Mouse (Mus musculus): ENCODE measurements around the gene Susd1. TPM values are rescaled to one million over a fixed set of nuclear protein-coding genes. Genes with fewer than 3 reads are reported as not detected.

Gene Susd1
- total and polyA plus RNA-seq, 3 experiments = 1.6 to 6.1 (median 4.1) TPM

GRCm38 (mm10) chr4:59338896-59339535 lies 99.4 kb downstream of the Susd1 start:
- Histone ChIP-seq H3K9me3 (replicated peaks; ENCODE audit: low read length) (no peaks in the 10 kb centered on the region), H3K27ac (ENCODE audit: insufficient read depth, low read depth) (no peak overlapping the region), H3K36me3 (replicated peaks in 1 of 2; ENCODE audit: control insufficient read depth in 1 of 2, insufficient read depth in 1 of 2, low read length in 1 of 2) (no peaks in the 10 kb centered on the region), H3K4me3 (replicated peaks in 1 of 3; ENCODE audit: low read depth in 2 of 3, low read length in 2 of 3, poor library complexity in 1 of 3) (no peak overlapping the region), H3K79me2 (replicated peaks; ENCODE audit: control insufficient read depth, extremely low read depth, insufficient read depth, poor library complexity, severe bottlenecking) (no peaks in the 10 kb centered on the region), H3K27me3 (replicated peaks) (no peaks in the 10 kb centered on the region), H3K4me2 (ENCODE audit: insufficient read depth, low read depth, poor library complexity, severe bottlenecking) (no peak overlapping the region), H3K4me1 (ENCODE audit: control insufficient read depth in 1 of 2, insufficient read depth in 2 of 2) (peaks cover 8 to 50% of the 10 kb centered on the region in 2 experiments), H3K9ac (ENCODE audit: insufficient read depth, low read depth) (no peak overlapping the region)
- dilution Hi-C loops (cut with MboI; ENCODE audit: extremely low pct_ligation_motif_present, extremely low pct_unique_long_range_greater_than_20kb, low sequenced_read_pairs) (no loop called here), in situ Hi-C loops (cut with MboI; ENCODE audit: low pct_ligation_motif_present, low pct_unique_long_range_greater_than_20kb, low sequenced_read_pairs) (loop anchor here (25.0 kb wide), 2 partner anchors 152 to 227 kb away; partner anchors contain the start of gene Ugcg)
- TF ChIP-seq TCF12 (IDR thresholded peaks at IDR 0.05; ENCODE audit: low read depth, low read length) (no peak), JUND (conservative IDR thresholded peaks at IDR 0.05; ENCODE audit: low read depth, low read length) (no peak), ZC3H11A (IDR thresholded peaks at IDR 0.05; ENCODE audit: low read depth, low read length) (no peak), SIN3A (IDR thresholded peaks at IDR 0.05; ENCODE audit: low read length) (no peak), ZKSCAN1 (IDR thresholded peaks at IDR 0.05; ENCODE audit: borderline replicate concordance, low read depth, low read length) (no peak), POLR2A (IDR thresholded peaks at IDR 0.05; ENCODE audit: low read depth, low read length) (no peak), MAZ (IDR thresholded peaks at IDR 0.05; ENCODE audit: low read depth, low read length) (no peak), EP300 (IDR thresholded peaks at IDR 0.05; ENCODE audit: low read length) (no peak), RCOR1 (conservative IDR thresholded peaks at IDR 0.05; ENCODE audit: low read depth, low read length) (no peak), HCFC1 (IDR thresholded peaks at IDR 0.05; ENCODE audit: low read depth, low read length) (no peak), RAD21 (IDR thresholded peaks at IDR 0.05; ENCODE audit: low read depth, low read length) (no peak), USF1 (IDR thresholded peaks at IDR 0.05; ENCODE audit: low read depth, low read length) (no peak), USF2 (conservative IDR thresholded peaks at IDR 0.05; ENCODE audit: low read depth, low read length) (no peak), E2F4 (IDR thresholded peaks at IDR 0.05; ENCODE audit: insufficient replicate concordance, low read depth, low read length) (no peak), ZMIZ1 (IDR thresholded peaks at IDR 0.05; ENCODE audit: low read depth, low read length) (no peak), MEF2A (IDR thresholded peaks at IDR 0.05; ENCODE audit: borderline replicate concordance, low read depth, low read length) (no peak)
- no peak for DNase-seq (ENCODE audit: extremely low read depth)

GRCm38 (mm10) chr4:59337533-59337885 lies 100.9 kb downstream of the Susd1 start:
- dilution Hi-C loops (cut with MboI; ENCODE audit: extremely low pct_ligation_motif_present, extremely low pct_unique_long_range_greater_than_20kb, low sequenced_read_pairs) (no loop called here), in situ Hi-C loops (cut with MboI; ENCODE audit: low pct_ligation_motif_present, low pct_unique_long_range_greater_than_20kb, low sequenced_read_pairs) (loop anchor here (25.0 kb wide), 2 partner anchors 150 to 225 kb away; partner anchors contain the start of gene Ugcg)
- Histone ChIP-seq H3K27me3 (replicated peaks) (no peaks in the 10 kb centered on the region), H3K36me3 (replicated peaks in 1 of 2; ENCODE audit: control insufficient read depth in 1 of 2, insufficient read depth in 1 of 2, low read length in 1 of 2) (no peaks in the 10 kb centered on the region), H3K4me2 (ENCODE audit: insufficient read depth, low read depth, poor library complexity, severe bottlenecking) (no peak overlapping the region), H3K4me1 (ENCODE audit: control insufficient read depth in 1 of 2, insufficient read depth in 2 of 2) (peaks cover 8 to 57% of the 10 kb centered on the region in 2 experiments), H3K4me3 (replicated peaks in 1 of 3; ENCODE audit: low read depth in 2 of 3, low read length in 2 of 3, poor library complexity in 1 of 3) (no peak overlapping the region), H3K27ac (ENCODE audit: insufficient read depth, low read depth) (no peak overlapping the region), H3K79me2 (replicated peaks; ENCODE audit: control insufficient read depth, extremely low read depth, insufficient read depth, poor library complexity, severe bottlenecking) (no peaks in the 10 kb centered on the region), H3K9me3 (replicated peaks; ENCODE audit: low read length) (no peaks in the 10 kb centered on the region), H3K9ac (ENCODE audit: insufficient read depth, low read depth) (no peak overlapping the region)
- TF ChIP-seq JUND (conservative IDR thresholded peaks at IDR 0.05; ENCODE audit: low read depth, low read length) (no peak), RCOR1 (conservative IDR thresholded peaks at IDR 0.05; ENCODE audit: low read depth, low read length) (no peak), MAX (IDR thresholded peaks at IDR 0.05; ENCODE audit: low read length) (no peak), ETS1 (conservative IDR thresholded peaks at IDR 0.05; ENCODE audit: low read depth, low read length) (no peak), MXI1 (IDR thresholded peaks at IDR 0.05; ENCODE audit: low read depth, low read length) (no peak), USF2 (conservative IDR thresholded peaks at IDR 0.05; ENCODE audit: low read depth, low read length) (no peak), TBP (conservative IDR thresholded peaks at IDR 0.05; ENCODE audit: low read depth, low read length) (no peak), ZKSCAN1 (IDR thresholded peaks at IDR 0.05; ENCODE audit: borderline replicate concordance, low read depth, low read length) (no peak), MAFK (IDR thresholded peaks at IDR 0.05; ENCODE audit: insufficient replicate concordance, low read length) (no peak), EP300 (IDR thresholded peaks at IDR 0.05; ENCODE audit: low read length) (no peak), POLR2A (IDR thresholded peaks at IDR 0.05; ENCODE audit: low read depth, low read length) (no peak)
- DNase-seq (ENCODE audit: extremely low read depth) = no peak
